Mouse (Mus musculus) CH12.LX (cell line): ENCODE measurements around the gene Acads. TPM values are rescaled to one million over a fixed set of nuclear protein-coding genes. Genes with fewer than 3 reads are reported as not detected.

Experiments used
- DNase-seq: peaks from one replicate; pipeline ENCODE4 v3.0.0-alpha.2; 2013; ENCODE audit errors: extremely low read depth
- H3K27ac ChIP-seq: 2 replicates; pipeline ENCODE4 v1.5.1; 2012; ENCODE audit warnings: low read depth, mild to moderate bottlenecking, control low read depth, moderate library complexity; ENCODE audit not compliant: insufficient read depth
- H3K27me3 ChIP-seq: replicated peaks from 2 replicates; pipeline ENCODE3; 2012; ENCODE audit warnings: inconsistent platforms
- H3K36me3 ChIP-seq, 2 experiments: replicated peaks in 1 of 2; 2 replicates each; pipeline versions ENCODE3 to v1.6.1; 2012; ENCODE audit warnings: inconsistent platforms in 1 of 2, low read length in 1 of 2, mild to moderate bottlenecking in 1 of 2, mixed read lengths in 1 of 2, moderate library complexity in 1 of 2; ENCODE audit not compliant: control insufficient read depth in 1 of 2, insufficient read depth in 1 of 2
- H3K4me1 ChIP-seq, 2 experiments: 2 replicates each; pipeline ENCODE4 v1.6.1; 2012; ENCODE audit warnings: inconsistent platforms in 1 of 2, moderate library complexity in 1 of 2; ENCODE audit not compliant: insufficient read depth in 2 of 2, control insufficient read depth in 1 of 2
- H3K4me2 ChIP-seq: 2 replicates; pipeline ENCODE4 v1.6.1; 2012; ENCODE audit warnings: low read depth, mild to moderate bottlenecking, control low read depth; ENCODE audit not compliant: poor library complexity, insufficient read depth, severe bottlenecking
- H3K4me3 ChIP-seq, 3 experiments: fragments of 150-350 bp in 1 of 3; sonication (generic) in 1 of 3; replicated peaks in 1 of 3; 2 replicates each; pipeline versions ENCODE3 to v1.5.1; 2011 to 2012; ENCODE audit warnings: low read depth in 2 of 3, low read length in 2 of 3, mild to moderate bottlenecking in 2 of 3, moderate library complexity in 2 of 3, control low read depth in 1 of 3, improper control_type of control experiment in 1 of 3, inconsistent platforms in 1 of 3, mixed read lengths in 1 of 3; ENCODE audit not compliant: poor library complexity in 1 of 3
- H3K79me2 ChIP-seq: replicated peaks from 2 replicates; pipeline ENCODE4 v1.6.1; 2012; ENCODE audit warnings: mild to moderate bottlenecking, moderate library complexity; ENCODE audit not compliant: control insufficient read depth, poor library complexity, insufficient read depth, severe bottlenecking; ENCODE audit errors: extremely low read depth
- H3K9ac ChIP-seq: 2 replicates; pipeline ENCODE4 v1.6.1; 2012; ENCODE audit warnings: low read depth, mild to moderate bottlenecking, control low read depth, moderate library complexity; ENCODE audit not compliant: insufficient read depth
- H3K9me3 ChIP-seq: replicated peaks from 2 replicates; pipeline ENCODE3; 2012; ENCODE audit warnings: low read length, inconsistent platforms, mixed read lengths
- BHLHE40 ChIP-seq: IDR thresholded peaks from 2 replicates; pipeline ENCODE4 v1.6.1; 2011; ENCODE audit warnings: mild to moderate bottlenecking, low read depth, low read length, improper control_type of control experiment
- CHD2 ChIP-seq: IDR thresholded peaks from 2 replicates; pipeline ENCODE4 v1.6.1; 2011; ENCODE audit warnings: low read length, improper control_type of control experiment
- CTCF ChIP-seq, 2 experiments: IDR thresholded peaks in 1 of 2; conservative IDR thresholded peaks in 1 of 2; 2 replicates each; pipeline ENCODE4 v1.5.1; 2011 to 2012; ENCODE audit warnings: low read depth in 2 of 2, low read length in 2 of 2, improper control_type of control experiment in 1 of 2, inconsistent platforms in 1 of 2, mild to moderate bottlenecking in 1 of 2, moderate library complexity in 1 of 2
- E2F4 ChIP-seq: IDR thresholded peaks from 2 replicates; pipeline ENCODE4 v1.6.1; 2011; ENCODE audit warnings: low read depth, low read length, improper control_type of control experiment; ENCODE audit not compliant: insufficient replicate concordance
- ELF1 ChIP-seq: IDR thresholded peaks from 2 replicates; pipeline ENCODE4 v1.6.1; 2014; ENCODE audit warnings: low read depth, mild to moderate bottlenecking, inconsistent platforms, low read length, improper control_type of control experiment
- ETS1 ChIP-seq: conservative IDR thresholded peaks from 2 replicates; pipeline ENCODE4 v1.6.1; 2012; ENCODE audit warnings: low read depth, mild to moderate bottlenecking, inconsistent platforms, low read length, improper control_type of control experiment, moderate library complexity
- GABPA ChIP-seq: IDR thresholded peaks from 2 replicates; pipeline ENCODE4 v1.6.1; 2012; ENCODE audit warnings: low read depth, low read length, improper control_type of control experiment, inconsistent platforms; ENCODE audit not compliant: insufficient replicate concordance
- HCFC1 ChIP-seq: IDR thresholded peaks from 2 replicates; pipeline ENCODE4 v1.6.1; 2012; ENCODE audit warnings: low read depth, mild to moderate bottlenecking, inconsistent platforms, low read length, improper control_type of control experiment
- JUND ChIP-seq: conservative IDR thresholded peaks from 2 replicates; pipeline ENCODE4 v1.6.1; 2011; ENCODE audit warnings: low read depth, low read length, improper control_type of control experiment
- MAX ChIP-seq: IDR thresholded peaks from 2 replicates; pipeline ENCODE4 v1.6.1; 2011; ENCODE audit warnings: low read length, improper control_type of control experiment
- MAZ ChIP-seq: IDR thresholded peaks from 2 replicates; pipeline ENCODE4 v1.6.1; 2012; ENCODE audit warnings: low read depth, mild to moderate bottlenecking, inconsistent platforms, low read length, improper control_type of control experiment, moderate library complexity
- MEF2A ChIP-seq: IDR thresholded peaks from 2 replicates; pipeline ENCODE4 v1.6.1; 2014; ENCODE audit warnings: low read depth, mild to moderate bottlenecking, inconsistent platforms, low read length, improper control_type of control experiment, borderline replicate concordance
- MYC ChIP-seq: IDR thresholded peaks from 2 replicates; pipeline ENCODE4 v1.6.1; 2011; ENCODE audit warnings: low read depth, mild to moderate bottlenecking, improper control_type of control experiment, low read length
- NRF1 ChIP-seq: IDR thresholded peaks from 2 replicates; pipeline ENCODE4 v1.6.1; 2014; ENCODE audit warnings: low read depth, mild to moderate bottlenecking, inconsistent platforms, low read length, improper control_type of control experiment, moderate library complexity
- POLR2A ChIP-seq: IDR thresholded peaks from 2 replicates; pipeline ENCODE4 v1.6.1; 2011; ENCODE audit warnings: low read depth, mild to moderate bottlenecking, improper control_type of control experiment, low read length
- POLR2AphosphoS2 ChIP-seq: IDR thresholded peaks from 2 replicates; pipeline ENCODE4 v1.6.1; 2011; ENCODE audit warnings: low read depth, low read length, improper control_type of control experiment
- RCOR1 ChIP-seq: conservative IDR thresholded peaks from 2 replicates; pipeline ENCODE4 v1.6.1; 2012; ENCODE audit warnings: low read depth, mild to moderate bottlenecking, inconsistent platforms, low read length, improper control_type of control experiment
- TBP ChIP-seq: conservative IDR thresholded peaks from 2 replicates; pipeline ENCODE4 v1.6.1; 2011; ENCODE audit warnings: low read depth, low read length, improper control_type of control experiment
- TCF12 ChIP-seq: IDR thresholded peaks from 2 replicates; pipeline ENCODE4 v1.6.1; 2014; ENCODE audit warnings: low read depth, mild to moderate bottlenecking, inconsistent platforms, low read length, improper control_type of control experiment
- USF2 ChIP-seq: conservative IDR thresholded peaks from 2 replicates; pipeline ENCODE4 v1.6.1; 2011; ENCODE audit warnings: low read depth, low read length, improper control_type of control experiment
- ZMIZ1 ChIP-seq: IDR thresholded peaks from 2 replicates; pipeline ENCODE4 v1.6.1; 2012; ENCODE audit warnings: low read depth, mild to moderate bottlenecking, inconsistent platforms, low read length, improper control_type of control experiment
- ZNF384 ChIP-seq: IDR thresholded peaks from 2 replicates; pipeline ENCODE4 v1.6.1; 2012; ENCODE audit warnings: low read depth, low read length, improper control_type of control experiment, inconsistent platforms
- dilution Hi-C: fragments of 300-500 bp; cut with MboI; formaldehyde crosslinking; loops from 2 replicates; pipeline ENCODE4 v1.14.3; 2020; ENCODE audit warnings: low sequenced_read_pairs; ENCODE audit not compliant: extremely low pct_unique_long_range_greater_than_20kb, extremely low pct_ligation_motif_present
- in situ Hi-C: fragments of 300-500 bp; cut with MboI; formaldehyde crosslinking; loops from 3 replicates; pipeline ENCODE4 v1.14.3; 2019; ENCODE audit warnings: low sequenced_read_pairs, low pct_ligation_motif_present, low pct_unique_long_range_greater_than_20kb, mixed read lengths
- polyA plus RNA-seq: library from polyadenylated mRNA; unstranded; fragments of >175 nt; gene quantifications from 2 replicates; pipeline ENCODE4 v1.2.1, GENCODE M21; 2012; ENCODE audit warnings: low read depth; ENCODE audit not compliant: insufficient read length
- total RNA-seq, 2 experiments: library from RNA; depleted of rRNA; stranded (reverse); fragments of 300-350 nt in 1 of 2; fragments of >200 nt in 1 of 2; gene quantifications; 2 replicates each; pipeline ENCODE4 v1.2.3; 2012 to 2014

The Acads gene
- total and polyA plus RNA-seq, 3 experiments = 43.0 to 57.8 (median 43.1) TPM

DNA sequence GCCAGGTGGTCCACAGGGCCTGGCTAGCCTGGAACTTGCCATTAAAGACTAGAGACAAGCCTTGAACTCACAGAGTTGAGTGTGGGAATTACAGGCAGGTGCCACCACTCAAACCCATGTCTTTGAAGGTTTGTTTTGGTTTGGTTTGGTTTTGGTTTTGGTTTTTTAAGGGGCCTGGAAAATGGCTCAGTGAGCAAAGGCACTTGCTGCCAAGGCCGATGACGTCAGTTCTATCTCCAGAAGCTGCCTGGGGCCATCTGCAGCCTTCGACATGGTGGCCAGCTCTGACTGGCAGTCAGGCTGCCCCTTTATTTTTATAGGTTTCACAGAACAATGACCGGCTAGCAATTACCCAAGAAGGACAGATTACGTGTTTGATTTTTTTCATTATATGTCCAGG lies 1.8 kb upstream of the Acads start (continued):
- no peak for TF ChIP-seq TBP
- TF ChIP-seq POLR2AphosphoS2 = no peak
- TF ChIP-seq MAZ = no peak
- no peak for TF ChIP-seq ELF1
- TF ChIP-seq TCF12 = 0 out of 2 replicates have a peak, but pooled peaks have one; percentile 20
- TF ChIP-seq USF2 = no peak

GRCm38 (mm10) chr5:115117467-115117866 lies 1.7 kb downstream of the Acads start:
- no peak for DNase-seq
- dilution Hi-C loops = no loop called here

DNA sequence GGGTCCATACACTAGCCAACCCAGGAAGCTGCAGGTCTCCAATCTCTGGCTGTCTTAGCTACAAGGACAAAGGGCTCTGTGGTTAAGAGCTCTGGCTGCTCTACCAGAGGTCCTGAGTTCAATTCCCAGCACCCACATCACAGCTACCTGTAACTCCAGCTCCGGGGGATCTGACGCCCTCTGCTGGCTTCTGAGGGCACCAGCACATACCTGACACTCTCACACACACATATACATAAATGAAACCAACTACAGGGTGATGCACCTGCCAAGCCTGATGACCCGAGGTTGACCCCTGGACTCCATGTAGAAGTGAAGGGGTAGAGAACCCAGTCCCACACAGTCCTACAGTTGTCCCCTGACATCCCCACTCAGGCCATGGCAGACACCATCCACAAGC lies 2.7 kb downstream of the Acads start:
- Histone ChIP-seq H3K36me3 (peaks cover 40 to 55% of the 10 kb centered on the region in 2 experiments), H3K4me1 (peaks cover 9 to 30% of the 10 kb centered on the region in 2 experiments), H3K9me3 (peaks cover 3% of the 10 kb centered on the region), H3K4me3 (no peak overlapping the region)
- TF ChIP-seq ELF1 = no peak
- no peak for TF ChIP-seq BHLHE40
- peak in 1 of 2 experiments; percentile 4; a peak in 1 of 4 replicates for TF ChIP-seq CTCF (conservative IDR thresholded peaks at IDR 0.05 in 1 of 2, IDR thresholded peaks at IDR 0.05 in 1 of 2; ENCODE audit: low read depth in 2 of 2, low read length in 2 of 2)
- TF ChIP-seq, all 38 proteins: peak for 1
- dilution Hi-C loops = no loop called here
- Histone ChIP-seq H3K4me2 (no peak overlapping the region), H3K27me3 (no peaks in the 10 kb centered on the region), H3K9ac (no peak overlapping the region), H3K27ac (no peak overlapping the region), H3K79me2 (no peaks in the 10 kb centered on the region; the same call in 1 of the 2 replicates)
- in situ Hi-C loops = no loop called here
- no peak for DNase-seq

More at GRCm38 (mm10) chr5:115117467-115117866, 1.7 kb downstream of the Acads start:
- Histone ChIP-seq H3K4me3 (no peak overlapping the region), H3K9ac (no peak overlapping the region), H3K4me1 (peaks cover 9 to 30% of the 10 kb centered on the region in 2 experiments), H3K36me3 (peaks cover 31 to 48% of the 10 kb centered on the region in 2 experiments), H3K27ac (no peak overlapping the region), H3K4me2 (no peak overlapping the region), H3K9me3 (peaks cover 3% of the 10 kb centered on the region)
- in situ Hi-C loops = no loop called here
- no peak for TF ChIP-seq E2F4
- TF ChIP-seq POLR2A = no peak
- no peak for TF ChIP-seq ZNF384
- no peak for TF ChIP-seq NRF1
- TF ChIP-seq JUND = no peak
- no peak for TF ChIP-seq USF2
- no peak for TF ChIP-seq RCOR1
- TF ChIP-seq MAX = no peak
- no peak for TF ChIP-seq ELF1
- TF ChIP-seq ZMIZ1 = no peak
- TF ChIP-seq CHD2 = no peak
- no peak for TF ChIP-seq MYC
- TF ChIP-seq MEF2A = no peak
- TF ChIP-seq ETS1 = no peak
- TF ChIP-seq HCFC1 = no peak
- TF ChIP-seq GABPA = no peak
- TF ChIP-seq, all 38 proteins: peak for 0
- H3K79me2 ChIP-seq = no peaks in the 10 kb centered on the region; the same call in 1 of the 2 replicates
- no peaks in the 10 kb centered on the region for H3K27me3 ChIP-seq
